Mouse (Mus musculus) heart, postnatal 0 days (tissue): ENCODE data around the gene Chit1. TPM values are rescaled to one million over a fixed set of nuclear protein-coding genes. Genes with fewer than 3 reads are reported as not detected.

ENCODE experiments used
- ATAC-seq: fragments of 200-750 bp; cut with Nextera tagmentation; 2 replicates; pipeline ENCODE4 v1.8.0; 2017; ENCODE audit warnings: low read depth, moderate number of reproducible peaks, moderate library complexity; ENCODE audit not compliant: insufficient read depth
- DNase-seq: peaks from one replicate; pipeline ENCODE4 v3.0.0-alpha.2; 2016; ENCODE audit warnings: low spot score
- H3K27ac ChIP-seq: fragments of 300-500 bp; sonication (generic); 2 replicates; pipeline ENCODE4 v1.5.1; 2014; ENCODE audit warnings: low read depth, mild to moderate bottlenecking
- H3K27me3 ChIP-seq: fragments of 300-500 bp; sonication (generic); 2 replicates; pipeline ENCODE4 v1.6.1; 2014; ENCODE audit warnings: low read length, mixed read lengths; ENCODE audit not compliant: control insufficient read depth, insufficient read depth
- H3K36me3 ChIP-seq: fragments of 300-500 bp; sonication (generic); replicated peaks from 2 replicates; pipeline ENCODE4 v1.6.1; 2014; ENCODE audit warnings: low read length, mixed read lengths; ENCODE audit not compliant: control insufficient read depth, insufficient read depth
- H3K4me1 ChIP-seq: fragments of 300-500 bp; sonication (generic); 2 replicates; pipeline ENCODE4 v1.6.1; 2014; ENCODE audit warnings: antibody characterized with exemption; ENCODE audit not compliant: control insufficient read depth, insufficient read depth
- H3K4me2 ChIP-seq: fragments of 300-500 bp; sonication (generic); 2 replicates; pipeline ENCODE4 v1.6.1; 2014; ENCODE audit warnings: low read depth, mild to moderate bottlenecking, low read length, moderate library complexity
- H3K4me3 ChIP-seq: fragments of 300-500 bp; sonication (generic); 2 replicates; pipeline ENCODE4 v1.5.1; 2014; ENCODE audit warnings: low read depth, low read length
- H3K9ac ChIP-seq: fragments of 300-500 bp; sonication (generic); replicated peaks from 2 replicates; pipeline ENCODE4 v1.6.1; 2014; ENCODE audit warnings: low read depth, low read length, mixed read lengths
- H3K9me3 ChIP-seq: fragments of 300-500 bp; sonication (generic); replicated peaks from 2 replicates; pipeline ENCODE4 v1.6.1; 2016; ENCODE audit warnings: low read length; ENCODE audit not compliant: control insufficient read depth
- CTCF ChIP-seq: IDR thresholded peaks from 2 replicates; pipeline ENCODE4 v1.5.1; 2016; ENCODE audit warnings: antibody characterized with exemption, control low read depth, low read depth
- EP300 ChIP-seq: IDR thresholded peaks from 2 replicates; pipeline ENCODE4 v1.6.1; 2016; ENCODE audit warnings: antibody characterized with exemption, low read depth
- WGBS: fragments of 180-500 bp; shearing (Covaris S2); extraction: QIAGEN DNeasy Blood & Tissue Kit; methylation state at CpG from one replicate; pipeline ENCODE4 v1.1.7; 2014; 5-methylcytosine and 5-hydroxymethylcytosine counted together
- polyA plus RNA-seq: library from polyadenylated mRNA; unstranded; fragments of >200 nt; fragmentation: Nextera tagmentation; extraction: Ambion mirVana; gene quantifications from 2 replicates; pipeline ENCODE4 v1.2.1, GENCODE M21; 2015
- total RNA-seq: library from RNA; depleted of rRNA; stranded (reverse); fragments of >200 nt; gene quantifications from 2 replicates; pipeline ENCODE4 v1.2.3, GENCODE M21; 2014; ENCODE audit warnings: low replicate concordance

The Chit1 gene
- total and polyA plus RNA-seq, 2 experiments from 2014 or later, result 0.19 to 0.76 TPM

DNA sequence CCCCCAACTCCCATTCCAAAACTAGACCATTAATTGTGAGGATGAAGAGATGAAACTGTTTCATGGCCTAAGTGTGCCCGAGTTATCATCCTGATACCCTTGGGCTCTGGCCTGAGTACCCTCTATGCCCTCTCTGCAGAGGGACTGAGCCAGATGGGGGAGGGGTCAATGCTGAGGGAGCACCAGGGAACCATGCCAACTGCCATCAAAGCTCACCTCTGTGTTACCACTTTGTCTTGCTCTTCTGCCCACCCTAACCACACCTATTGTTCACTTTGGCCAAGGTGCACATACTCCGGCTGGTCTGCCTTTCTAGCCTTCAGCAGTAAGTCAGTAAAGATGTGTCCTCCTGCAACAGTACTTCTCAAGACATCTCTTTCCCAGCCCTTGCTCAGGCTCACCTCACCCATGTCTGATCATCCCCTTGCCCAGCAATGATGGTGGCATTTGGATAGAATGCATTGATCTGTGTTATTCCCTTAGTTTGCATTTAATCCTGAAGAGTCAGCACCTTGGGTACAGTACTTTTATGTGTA, 46.7 kb upstream of the Chit1 start:
- no peak overlapping the region for H3K4me3 ChIP-seq
- TF ChIP-seq CTCF (no peak), EP300 (no peak)
- no peaks in the 10 kb centered on the region for H3K36me3 ChIP-seq
- H3K4me1 ChIP-seq, result peaks cover 55% of the 10 kb centered on the region
- H3K9ac ChIP-seq, result no peak overlapping the region
- DNase-seq (no peak), ATAC-seq (no peak)
- H3K9me3 ChIP-seq, result no peaks in the 10 kb centered on the region
- 79% methylated on average over 2 of the region's 2 CpGs for WGBS
- H3K27me3 ChIP-seq, result no peaks in the 10 kb centered on the region
- H3K27ac ChIP-seq, result peak overlapping the region; percentile 91
- H3K4me2 ChIP-seq, result peak overlapping the region; percentile 33; the same call in 1 of the 2 replicates

DNA sequence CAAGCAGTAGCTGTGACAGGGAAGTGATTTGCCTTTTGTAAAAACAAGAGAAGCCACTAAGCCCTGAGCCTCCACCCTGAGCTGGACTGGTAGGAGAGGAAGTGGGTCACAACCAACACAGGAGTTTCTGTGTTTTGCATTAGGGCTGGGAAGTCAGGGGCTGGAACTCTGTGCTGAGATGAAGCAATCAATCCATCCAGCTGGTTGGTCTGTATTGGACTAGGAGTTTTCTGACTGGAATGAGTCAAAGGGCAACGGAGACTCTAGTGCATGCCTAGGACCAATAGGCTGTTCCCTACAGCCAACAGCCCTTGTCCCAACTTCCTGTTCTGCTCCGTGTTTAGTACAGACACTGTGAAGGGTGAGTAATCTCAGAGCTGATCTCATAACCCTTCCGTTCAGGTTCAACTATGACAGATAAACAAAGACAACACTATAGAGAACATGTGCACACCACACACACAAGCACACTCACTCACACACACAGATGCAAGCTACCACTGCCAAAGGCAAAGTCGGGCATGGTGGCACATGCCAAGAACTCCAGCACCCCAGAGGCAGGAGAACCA, 45.7 kb upstream of the Chit1 start:
- Histone ChIP-seq H3K9me3 (no peaks in the 10 kb centered on the region), H3K27ac (peak overlapping the region; percentile 91), H3K4me1 (peaks cover 52% of the 10 kb centered on the region), H3K36me3 (no peaks in the 10 kb centered on the region), H3K9ac (no peak overlapping the region), H3K27me3 (no peaks in the 10 kb centered on the region), H3K4me2 (no peak overlapping the region), H3K4me3 (no peak overlapping the region)
- TF ChIP-seq EP300 (no peak), CTCF (no peak)
- WGBS, result 57% methylated on average over 4 of the region's 4 CpGs
- ATAC-seq, result no peak
- DNase-seq, result no peak

DNA sequence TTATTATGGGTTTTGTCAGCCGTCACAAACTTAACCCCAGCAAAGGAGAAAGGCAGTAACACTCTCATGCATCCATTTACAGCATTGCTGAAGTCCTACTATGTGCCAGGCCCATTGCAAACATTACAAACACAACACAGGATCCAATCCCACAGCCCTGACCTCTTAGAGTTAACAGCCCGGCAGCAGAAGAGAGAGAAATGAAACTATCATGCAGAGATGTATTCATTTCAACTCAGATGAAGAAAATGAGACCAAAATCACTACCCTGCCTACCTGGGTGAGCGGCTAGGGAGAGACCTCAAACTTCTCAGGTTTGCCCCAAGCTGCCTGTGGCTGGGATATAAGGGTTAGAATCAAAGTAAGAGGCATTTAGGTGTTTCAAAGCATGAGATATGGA, 44.5 kb upstream of the Chit1 start:
- ATAC-seq (no peak), DNase-seq (no peak)
- TF ChIP-seq EP300 (no peak), CTCF (no peak)
- 60% methylated on average over 3 of the region's 3 CpGs for WGBS
- H3K36me3 ChIP-seq, result no peaks in the 10 kb centered on the region
- peak overlapping the region; percentile 13; the same call in 1 of the 2 replicates for H3K27ac ChIP-seq
- H3K9me3 ChIP-seq, result no peaks in the 10 kb centered on the region
- no peaks in the 10 kb centered on the region for H3K27me3 ChIP-seq
- H3K9ac ChIP-seq, result no peak overlapping the region
- H3K4me2 ChIP-seq, result no peak overlapping the region
- peaks cover 48% of the 10 kb centered on the region for H3K4me1 ChIP-seq
- no peak overlapping the region for H3K4me3 ChIP-seq

DNA sequence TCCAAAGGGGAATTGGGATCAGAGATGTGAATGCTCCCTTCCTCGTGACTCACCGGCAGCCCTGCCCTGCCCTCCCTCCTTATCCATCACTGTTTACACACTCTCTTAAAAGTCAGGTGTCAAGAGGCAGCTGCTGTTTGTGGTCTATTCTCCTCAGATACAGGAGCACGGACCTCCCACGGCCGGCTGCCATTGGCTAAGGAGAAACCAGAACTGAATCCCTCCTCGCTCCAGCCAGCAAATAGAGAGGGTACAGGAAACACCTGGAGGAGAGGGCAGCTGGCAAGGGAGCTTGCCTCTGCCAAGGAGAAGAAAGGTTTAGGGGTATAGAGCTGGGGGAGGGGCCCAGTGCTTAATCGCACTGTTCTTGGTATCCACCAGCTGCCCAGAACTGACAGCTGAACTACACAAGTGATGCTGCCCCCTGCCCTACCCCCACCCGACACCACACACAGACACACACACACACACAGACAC, 43.9 kb upstream of the Chit1 start:
- ATAC-seq, result no peak

DNA sequence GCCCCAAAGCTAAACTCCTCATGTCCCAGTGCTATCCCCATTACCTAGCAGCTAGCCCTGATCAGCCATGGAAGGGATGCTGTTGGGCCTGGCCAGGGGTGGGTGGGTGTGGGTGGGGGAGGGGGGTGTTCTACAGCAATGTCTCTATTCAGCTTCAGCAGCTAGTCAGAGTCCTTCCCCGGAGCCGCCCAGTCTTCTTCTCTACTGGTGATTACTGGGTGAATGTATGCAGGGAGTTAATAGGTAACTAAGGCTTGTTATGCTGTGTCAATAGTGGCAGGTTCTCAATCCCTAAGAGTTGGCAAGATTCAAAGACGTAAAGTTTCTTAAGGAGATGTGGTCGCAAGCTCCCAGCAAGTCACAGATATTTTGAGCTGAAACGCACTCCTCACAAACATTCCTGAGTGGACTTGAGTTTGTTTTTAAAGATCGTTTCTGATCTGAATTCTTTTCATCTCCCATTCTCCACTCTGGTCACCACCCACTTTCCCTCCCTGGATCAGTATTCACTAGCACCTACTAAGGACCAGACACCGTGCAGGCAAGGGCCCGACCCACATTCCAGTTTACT, 40.9 kb upstream of the Chit1 start:
- DNase-seq, result no peak
- no peaks in the 10 kb centered on the region for H3K9me3 ChIP-seq
- no peak for ATAC-seq
- no peaks in the 10 kb centered on the region for H3K27me3 ChIP-seq
- H3K9ac ChIP-seq, result no peak overlapping the region
- no peak overlapping the region for H3K27ac ChIP-seq
- 71% methylated on average over 8 of the region's 8 CpGs for WGBS
- peaks cover 7% of the 10 kb centered on the region; the same call in 1 of the 2 replicates for H3K36me3 ChIP-seq
- H3K4me2 ChIP-seq, result no peak overlapping the region
- TF ChIP-seq CTCF (no peak), EP300 (no peak)
- H3K4me1 ChIP-seq, result peaks cover 40% of the 10 kb centered on the region
- no peak overlapping the region for H3K4me3 ChIP-seq

More for the DNA sequence above, 43.9 kb upstream of the Chit1 start:
- DNase-seq, result no peak
- Histone ChIP-seq H3K36me3 (no peaks in the 10 kb centered on the region), H3K9me3 (no peaks in the 10 kb centered on the region), H3K4me3 (no peak overlapping the region), H3K27ac (peak overlapping the region; percentile 13; the same call in 1 of the 2 replicates), H3K4me2 (no peak overlapping the region), H3K27me3 (no peaks in the 10 kb centered on the region), H3K9ac (no peak overlapping the region), H3K4me1 (peaks cover 45% of the 10 kb centered on the region)
- TF ChIP-seq CTCF, result no peak
- no peak for TF ChIP-seq EP300
- 20% methylated on average over 8 of the region's 8 CpGs for WGBS
